Mouse (Mus musculus) cortical plate, adult 2 months (tissue): ENCODE results near the gene Cyp26b1.

Source experiments
- CTCF ChIP-seq: fragments of 200-500 bp; IDR thresholded peaks from 2 replicates; pipeline ENCODE4 v1.5.1; 2011; ENCODE audit warnings: mild to moderate bottlenecking, control low read depth, low read length; ENCODE audit not compliant: insufficient read depth; ENCODE audit errors: extremely low read depth
- POLR2A ChIP-seq: fragments of 200-500 bp; IDR thresholded peaks from 2 replicates; pipeline ENCODE4 v1.6.1; 2011; ENCODE audit warnings: mild to moderate bottlenecking, low read length, control low read depth; ENCODE audit not compliant: insufficient read depth; ENCODE audit errors: extremely low read depth

- TF ChIP-seq CTCF (no peak), POLR2A (no peak)
These were observed 26.9 kb downstream of the Cyp26b1 start for GRCm38 (mm10) chr6:84566825-84567224.
